Mouse (Mus musculus): ENCODE data around the gene Ccdc85a. TPM values are rescaled to one million over a fixed set of nuclear protein-coding genes. Genes with fewer than 3 reads are reported as not detected.

Ccdc85a gene
- 11.2 TPM for polyA plus RNA-seq (2014; fragmentation: Illumina TruSeq; extraction: RNeasy Lipid Tissue Mini Kit (QIAGEN cat#74804); ENCODE audit: low read depth, low replicate concordance)

DNA sequence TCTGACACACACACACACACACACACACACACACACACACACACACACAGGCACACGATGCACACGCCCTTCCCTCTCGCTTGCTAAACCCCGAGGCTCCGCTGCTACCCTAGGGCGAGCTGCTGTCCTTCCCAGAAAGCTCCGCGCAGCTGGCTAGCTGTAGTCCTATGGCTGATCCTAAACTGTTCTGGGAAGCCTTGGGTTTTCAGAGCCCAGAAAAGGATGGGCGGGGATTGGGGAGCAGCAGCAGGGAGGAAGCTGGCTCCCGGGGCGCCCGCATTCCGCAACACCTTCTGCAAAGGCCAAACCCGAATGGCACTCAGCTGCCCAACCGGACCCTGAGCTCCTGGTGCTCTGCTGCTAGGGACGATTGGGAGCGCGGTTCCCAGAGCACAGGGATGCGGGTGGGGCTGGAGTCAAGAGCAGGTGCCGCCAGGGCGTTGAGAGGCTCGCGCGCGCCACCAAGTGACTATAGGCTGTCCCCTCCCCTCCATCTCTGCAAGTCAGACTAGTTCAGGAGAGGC lies at the start of gene Ccdc85a:
Gene Ccdc85a (minus strand): TSS at position 414 of the 524 bp plus-strand sequence.

DNA sequence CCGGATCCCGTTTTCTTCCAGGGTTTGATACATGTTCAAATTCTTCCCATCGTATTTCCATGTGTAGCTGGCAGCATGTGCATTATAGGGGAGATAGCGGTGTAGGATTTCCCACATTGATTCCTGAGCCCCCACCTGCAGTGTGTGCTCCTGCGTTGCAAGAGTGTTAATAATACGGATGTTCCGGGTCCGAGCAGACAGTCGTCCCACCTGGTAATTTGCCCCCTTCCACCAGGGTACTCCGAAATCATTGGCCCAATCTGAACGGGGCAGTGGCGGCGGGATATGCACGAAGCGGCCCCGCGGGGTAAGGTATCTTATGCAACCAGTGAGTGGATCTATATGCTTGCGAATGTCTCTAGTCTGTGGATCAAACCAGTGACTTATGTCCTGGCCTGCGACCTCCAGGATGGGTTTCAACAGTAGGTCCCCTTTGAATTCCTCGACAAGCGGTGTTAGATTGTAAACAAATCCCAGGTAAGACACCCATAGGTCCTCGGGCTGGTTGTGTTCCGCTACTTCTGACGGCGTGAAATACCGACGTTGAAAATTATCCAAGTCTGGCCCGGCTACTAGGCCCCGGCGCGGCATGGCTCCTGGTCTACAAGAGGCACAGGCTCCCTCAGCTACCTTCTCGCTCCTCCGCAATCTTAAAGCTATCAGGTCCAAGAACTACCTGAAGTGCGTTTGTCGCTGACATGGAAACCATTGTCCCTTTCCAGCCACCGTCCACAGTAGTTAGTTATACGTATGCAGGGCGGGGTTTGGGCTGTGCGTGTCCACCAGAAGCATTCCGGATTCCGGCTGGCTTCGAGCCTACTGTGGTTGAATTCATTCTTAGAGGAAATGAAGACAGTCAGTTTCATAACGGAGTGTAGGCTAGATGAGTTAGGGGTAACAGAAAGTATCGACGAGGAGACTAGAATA lies 244.6 kb downstream of the Ccdc85a start, which contains the start of gene Gm6685:
Gene Gm6685 (minus strand): TSS at position 644 of the 927 bp plus-strand sequence.

Other genes starting within 250 kb of the Ccdc85a start
- gene Gm6685, start 244.5 kb downstream of the Ccdc85a start, polyA plus RNA-seq (2014; fragmentation: Illumina TruSeq; extraction: RNeasy Lipid Tissue Mini Kit (QIAGEN cat#74804); ENCODE audit: low read depth, low replicate concordance) = not detected

All from adrenal gland, adult 10 weeks (tissue).